Mouse (Mus musculus): ENCODE measurements around the gene Zfp988. TPM values are rescaled to one million over a fixed set of nuclear protein-coding genes. Genes with fewer than 3 reads are reported as not detected.

Zfp988 gene
- polyA plus RNA-seq, 2 experiments = 0.14 TPM; not detected in 1

Other genes starting within 250 kb of the Zfp988 start
- 0.94 and 2.6 TPM in 2 replicates for gene Zfp991, start 173.6 kb upstream of the Zfp988 start, polyA plus RNA-seq (2012; rRNA removed)
- 5.5 and 8.1 TPM in 2 replicates for gene Zfp991, start 173.6 kb upstream of the Zfp988 start, polyA plus RNA-seq (2014; fragmentation: Nextera tagmentation; extraction: Ambion mirVana)
- gene Zfp978, start 55.6 kb downstream of the Zfp988 start, polyA plus RNA-seq (2012; rRNA removed) = 0.04 TPM in 1 of 2 replicates, not detected in the other
- gene Zfp978, start 55.6 kb downstream of the Zfp988 start, polyA plus RNA-seq (2014; fragmentation: Nextera tagmentation; extraction: Ambion mirVana) = 0.18 TPM in 1 of 2 replicates, not detected in the other
- gene Zfp982, start 186.7 kb downstream of the Zfp988 start, polyA plus RNA-seq (2012; rRNA removed) = 0.54 and 1.3 TPM in 2 replicates
- gene Zfp982, start 186.7 kb downstream of the Zfp988 start, polyA plus RNA-seq (2014; fragmentation: Nextera tagmentation; extraction: Ambion mirVana) = 1.6 and 2.0 TPM in 2 replicates
- gene Gm16503, start 234.5 kb downstream of the Zfp988 start, polyA plus RNA-seq (2012; rRNA removed) = 0.03 and 0.16 TPM in 2 replicates
- 0.04 TPM in 1 of 2 replicates, not detected in the other for gene Gm16503, start 234.5 kb downstream of the Zfp988 start, polyA plus RNA-seq (2014; fragmentation: Nextera tagmentation; extraction: Ambion mirVana)
- 0.03 and 0.04 TPM in 2 replicates for gene Zfp985, start 247.6 kb downstream of the Zfp988 start, polyA plus RNA-seq (2012; rRNA removed)
- 0.08 and 0.14 TPM in 2 replicates for gene Zfp985, start 247.6 kb downstream of the Zfp988 start, polyA plus RNA-seq (2014; fragmentation: Nextera tagmentation; extraction: Ambion mirVana)